Mouse (Mus musculus): ENCODE measurements around the gene Gm20388.

GRCm38 (mm10) chr8:120341124-120341523, 430.5 kb downstream of the Gm20388 start:
- TF ChIP-seq POLR2A (IDR thresholded peaks at IDR 0.05; ENCODE audit: insufficient read depth, low read depth, low read length) (no peak), CTCF (IDR thresholded peaks at IDR 0.05; ENCODE audit: insufficient read depth, low read depth, low read length) (no peak)

Measured in olfactory bulb, adult 2 months (tissue).